Mouse (Mus musculus) embryonic facial prominence, embryonic 14.5 days (tissue): ENCODE data around the gene Catspere2. TPM values are rescaled to one million over a fixed set of nuclear protein-coding genes. Genes with fewer than 3 reads are reported as not detected.
"Not testable (repeated sequence)": the region's sequence is repeated elsewhere in the genome, so short reads cannot be mapped to it uniquely, and the experiment has no call there.

Experiments
- ATAC-seq: fragments of 200-750 bp; cut with Nextera tagmentation; 2 replicates; pipeline ENCODE4 v1.8.0; 2017; ENCODE audit warnings: low read depth, moderate number of reproducible peaks, moderate TSS enrichment
- DNase-seq: peaks from one replicate; pipeline ENCODE4 v3.0.0-alpha.2; 2015; ENCODE audit warnings: low spot score
- H3K27ac ChIP-seq: fragments of 300-500 bp; sonication (generic); replicated peaks from 2 replicates; pipeline ENCODE4 v1.5.1; 2014; ENCODE audit warnings: low read depth, mild to moderate bottlenecking, low read length, moderate library complexity
- H3K27me3 ChIP-seq: fragments of 300-500 bp; sonication (generic); replicated peaks from 2 replicates; pipeline ENCODE4 v1.6.1; 2014; ENCODE audit warnings: low read length; ENCODE audit not compliant: control insufficient read depth, insufficient read depth
- H3K36me3 ChIP-seq: fragments of 300-500 bp; sonication (generic); 2 replicates; pipeline ENCODE4 v1.6.1; 2014; ENCODE audit warnings: low read length, mixed read lengths; ENCODE audit not compliant: control insufficient read depth, insufficient read depth
- H3K4me1 ChIP-seq: fragments of 300-500 bp; sonication (generic); 2 replicates; pipeline ENCODE4 v1.6.1; 2014; ENCODE audit warnings: antibody characterized with exemption, low read length; ENCODE audit not compliant: control insufficient read depth, insufficient read depth
- H3K4me2 ChIP-seq: fragments of 300-500 bp; sonication (generic); 2 replicates; pipeline ENCODE4 v1.6.1; 2014; ENCODE audit warnings: low read depth, mild to moderate bottlenecking, low read length, moderate library complexity, mixed read lengths
- H3K4me3 ChIP-seq: fragments of 300-500 bp; sonication (generic); 2 replicates; pipeline ENCODE4 v1.5.1; 2014; ENCODE audit warnings: low read depth, mild to moderate bottlenecking, low read length
- H3K9ac ChIP-seq: fragments of 300-500 bp; sonication (generic); 2 replicates; pipeline ENCODE4 v1.6.1; 2014; ENCODE audit warnings: low read depth, mild to moderate bottlenecking, low read length, moderate library complexity, mixed read lengths
- H3K9me3 ChIP-seq: fragments of 300-500 bp; sonication (generic); 2 replicates; pipeline ENCODE4 v1.6.1; 2016; ENCODE audit warnings: low read length; ENCODE audit not compliant: control insufficient read depth
- WGBS: fragments of 180-500 bp; shearing (Covaris S2); extraction: QIAGEN DNeasy Blood & Tissue Kit; methylation state at CpG from one replicate; pipeline ENCODE4 v1.1.7; 2014; 5-methylcytosine and 5-hydroxymethylcytosine counted together
- polyA plus RNA-seq: library from polyadenylated mRNA; unstranded; fragments of >200 nt; fragmentation: Nextera tagmentation; extraction: Ambion mirVana; gene quantifications from 2 replicates; pipeline ENCODE4 v1.2.1, GENCODE M21; 2014

Catspere2 gene
- polyA plus RNA-seq, 1 experiment from 2014 or later = 0.47 TPM

- H3K4me3 ChIP-seq = not testable (repeated sequence)
Measured at GRCm38 (mm10) chr1:178122236-178122635, 139.0 kb downstream of the Catspere2 start.

GRCm38 (mm10) chr1:178134288-178134687 lies 151.1 kb downstream of the Catspere2 start:
- Histone ChIP-seq H3K4me1 (no peaks in the 10 kb centered on the region), H3K36me3 (no peaks in the 10 kb centered on the region), H3K4me2 (no peak overlapping the region), H3K9me3 (no peaks in the 10 kb centered on the region), H3K4me3 (no peak overlapping the region), H3K27me3 (no peaks in the 10 kb centered on the region), H3K9ac (no peak overlapping the region), H3K27ac (no peak overlapping the region)
- DNase-seq (no peak), ATAC-seq (no peak)
- WGBS = 92% methylated on average over 12 of the region's 12 CpGs

More at GRCm38 (mm10) chr1:178122236-178122635, 139.0 kb downstream of the Catspere2 start:
- not testable (repeated sequence) for H3K27me3 ChIP-seq, DNase-seq, H3K4me1 ChIP-seq, H3K9me3 ChIP-seq, H3K27ac ChIP-seq, H3K4me2 ChIP-seq, H3K36me3 ChIP-seq, ATAC-seq, H3K9ac ChIP-seq
- WGBS = 61% methylated on average over 2 of the region's 2 CpGs

GRCm38 (mm10) chr1:178146513-178146912 lies 163.3 kb downstream of the Catspere2 start:
- not testable (repeated sequence) for H3K27me3 ChIP-seq, H3K9ac ChIP-seq, H3K4me3 ChIP-seq, H3K4me2 ChIP-seq, H3K36me3 ChIP-seq, H3K9me3 ChIP-seq, H3K27ac ChIP-seq, H3K4me1 ChIP-seq, DNase-seq
- ATAC-seq = 0 out of 2 replicates have a peak, but pooled peaks have one; percentile 18
- 9% methylated on average over 2 of the region's 2 CpGs for WGBS

GRCm38 (mm10) chr1:178146915-178147314 lies 163.7 kb downstream of the Catspere2 start:
- H3K9ac ChIP-seq, H3K4me1 ChIP-seq, H3K4me3 ChIP-seq, H3K27ac ChIP-seq, H3K36me3 ChIP-seq, H3K4me2 ChIP-seq, H3K27me3 ChIP-seq, H3K9me3 ChIP-seq: not testable (repeated sequence)
- 35% methylated on average over 4 of the region's 4 CpGs for WGBS
- peak; percentile 18 for DNase-seq
- ATAC-seq = 0 out of 2 replicates have a peak, but pooled peaks have one; percentile 30

GRCm38 (mm10) chr1:178182251-178182650 lies 199.0 kb downstream of the Catspere2 start:
- H3K4me3 ChIP-seq = no peak overlapping the region
- no peaks in the 10 kb centered on the region for H3K9me3 ChIP-seq
- no peak overlapping the region for H3K9ac ChIP-seq
- H3K27me3 ChIP-seq = no peaks in the 10 kb centered on the region
- no peak overlapping the region for H3K4me2 ChIP-seq
- ATAC-seq = no peak
- no peaks in the 10 kb centered on the region for H3K36me3 ChIP-seq
- DNase-seq = no peak
- no peaks in the 10 kb centered on the region for H3K4me1 ChIP-seq
- no peak overlapping the region for H3K27ac ChIP-seq
- 89% methylated on average over 2 of the region's 2 CpGs for WGBS

- Histone ChIP-seq H3K36me3 (no peaks in the 10 kb centered on the region), H3K4me3 (no peak overlapping the region), H3K4me1 (peaks cover 7% of the 10 kb centered on the region; the same call in 1 of the 2 replicates), H3K27ac (no peak overlapping the region), H3K9ac (no peak overlapping the region), H3K9me3 (no peaks in the 10 kb centered on the region), H3K27me3 (no peaks in the 10 kb centered on the region), H3K4me2 (no peak overlapping the region)
- ATAC-seq (no peak), DNase-seq (no peak)
Measured at GRCm38 (mm10) chr1:178185591-178185990, 202.4 kb downstream of the Catspere2 start.

- not testable (repeated sequence) for H3K9me3 ChIP-seq, H3K27me3 ChIP-seq, H3K36me3 ChIP-seq, H3K4me1 ChIP-seq
- DNase-seq = peak; percentile 99
- Histone ChIP-seq H3K27ac (peak within 1 kb of the TSS; percentile 78; the same call in 1 of the 2 replicates), H3K4me3 (peak within 1 kb of the TSS; percentile 63), H3K9ac (peak within 1 kb of the TSS; percentile 62), H3K4me2 (peak within 1 kb of the TSS; percentile 72)
- peak; percentile 99 for ATAC-seq
- WGBS = under 1% methylated on average over 15 of the region's 37 CpGs
Measured at GRCm38 (mm10) chr1:178187216-178187791, 204.1 kb downstream of the Catspere2 start, which contains the start of gene Desi2. Gene Desi2 (plus strand): TSS chr1:178187417.

GRCm38 (mm10) chr1:178187810-178188209 lies 204.6 kb downstream of the Catspere2 start:
- not testable (repeated sequence) for H3K4me1 ChIP-seq, H3K27me3 ChIP-seq, H3K36me3 ChIP-seq, H3K9me3 ChIP-seq, H3K27ac ChIP-seq, DNase-seq
- WGBS = 0% methylated on average over 2 of the region's 38 CpGs
- peak; percentile 51 for ATAC-seq
- peak overlapping the region; percentile 63 for H3K4me3 ChIP-seq
- H3K9ac ChIP-seq = peak overlapping the region; percentile 62
- peak overlapping the region; percentile 46 for H3K4me2 ChIP-seq

GRCm38 (mm10) chr1:178188386-178188785 lies 205.2 kb downstream of the Catspere2 start:
- Histone ChIP-seq H3K27ac (no peak overlapping the region), H3K36me3 (no peaks in the 10 kb centered on the region), H3K4me2 (peak overlapping the region; percentile 72), H3K27me3 (no peaks in the 10 kb centered on the region), H3K4me3 (peak overlapping the region; percentile 42), H3K9me3 (no peaks in the 10 kb centered on the region), H3K4me1 (peaks cover 7% of the 10 kb centered on the region; the same call in 1 of the 2 replicates), H3K9ac (peak overlapping the region; percentile 46)
- 8% methylated on average over 12 of the region's 13 CpGs for WGBS
- ATAC-seq = no peak
- no peak for DNase-seq
